Mouse (Mus musculus): ENCODE results near the gene Trim65. TPM values are rescaled to one million over a fixed set of nuclear protein-coding genes. Genes with fewer than 3 reads are reported as not detected.

Gene Trim65
- total RNA-seq (2017): 9.9 and 12.5 TPM in 2 replicates

- peak; percentile 69 for ATAC-seq (replicated peaks; ENCODE audit: low read depth, poor library complexity, severe bottlenecking)
These were observed at the start of gene Trim65 for GRCm38 (mm10) chr11:116130488-116131205. TSS of gene Trim65 (minus strand) at chr11:116131128.

DNA sequence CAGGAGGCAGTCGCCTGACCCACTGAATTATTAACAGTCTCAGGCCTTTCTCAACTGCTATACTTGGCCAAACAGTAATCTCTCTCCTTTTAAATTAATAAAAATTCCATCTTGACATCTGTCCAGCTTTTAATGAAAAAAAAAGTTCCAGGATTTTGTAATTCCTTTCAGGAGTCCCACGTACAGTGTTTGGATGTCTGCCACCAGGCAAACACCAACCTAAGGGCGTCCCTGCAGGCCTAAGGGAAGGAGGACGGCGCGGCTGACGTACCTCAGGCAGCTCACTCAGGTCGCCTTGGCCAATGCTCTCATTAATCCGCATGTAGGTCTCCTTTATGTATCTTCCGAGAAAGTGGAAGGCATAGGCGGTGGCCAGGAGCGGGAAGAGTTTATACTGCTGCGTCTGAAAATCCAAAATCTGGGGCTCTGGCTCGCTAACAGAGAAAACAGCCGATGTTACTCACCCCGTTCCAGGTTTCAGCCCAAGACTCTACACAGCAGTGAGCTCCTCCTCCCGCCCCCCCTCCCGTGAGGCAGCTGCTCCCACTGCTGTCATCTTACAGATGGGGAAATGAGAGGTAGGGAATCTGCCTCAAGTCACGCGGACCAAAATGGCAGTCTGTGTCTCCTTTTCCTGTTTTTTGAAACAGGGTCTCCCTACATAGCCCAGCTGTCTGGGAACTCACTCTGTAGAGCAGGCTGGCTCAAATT, 47.6 kb upstream of the Trim65 start:
- ATAC-seq (replicated peaks; ENCODE audit: low read depth, poor library complexity, severe bottlenecking): no peak

GRCm38 (mm10) chr11:116176010-116176409, 45.1 kb upstream of the Trim65 start:
- no peak for ATAC-seq (replicated peaks; ENCODE audit: low read depth, poor library complexity, severe bottlenecking)

GRCm38 (mm10) chr11:116174775-116175448, 44.0 kb upstream of the Trim65 start:
- no peak for ATAC-seq (replicated peaks; ENCODE audit: low read depth, poor library complexity, severe bottlenecking)

DNA sequence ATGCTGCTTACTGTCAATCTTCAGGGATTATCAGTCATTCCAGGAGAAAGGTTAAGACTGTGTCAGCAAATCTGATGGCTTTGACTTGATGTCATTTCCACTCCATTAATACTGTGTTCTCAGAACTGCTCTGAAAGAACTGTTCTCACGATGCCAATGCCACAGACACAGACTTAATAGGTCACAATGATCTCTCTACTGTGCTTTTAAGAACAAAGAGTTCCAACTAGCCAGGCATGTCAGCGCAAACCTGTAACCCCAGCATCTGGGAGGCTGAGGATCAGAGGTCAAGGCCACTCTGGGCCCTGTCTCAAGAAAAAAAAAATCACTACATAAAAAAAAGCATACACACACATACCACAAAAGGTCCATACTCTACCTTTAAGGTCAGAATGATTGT, 41.0 kb upstream of the Trim65 start:
- no peak for ATAC-seq (replicated peaks; ENCODE audit: low read depth, poor library complexity, severe bottlenecking)

DNA sequence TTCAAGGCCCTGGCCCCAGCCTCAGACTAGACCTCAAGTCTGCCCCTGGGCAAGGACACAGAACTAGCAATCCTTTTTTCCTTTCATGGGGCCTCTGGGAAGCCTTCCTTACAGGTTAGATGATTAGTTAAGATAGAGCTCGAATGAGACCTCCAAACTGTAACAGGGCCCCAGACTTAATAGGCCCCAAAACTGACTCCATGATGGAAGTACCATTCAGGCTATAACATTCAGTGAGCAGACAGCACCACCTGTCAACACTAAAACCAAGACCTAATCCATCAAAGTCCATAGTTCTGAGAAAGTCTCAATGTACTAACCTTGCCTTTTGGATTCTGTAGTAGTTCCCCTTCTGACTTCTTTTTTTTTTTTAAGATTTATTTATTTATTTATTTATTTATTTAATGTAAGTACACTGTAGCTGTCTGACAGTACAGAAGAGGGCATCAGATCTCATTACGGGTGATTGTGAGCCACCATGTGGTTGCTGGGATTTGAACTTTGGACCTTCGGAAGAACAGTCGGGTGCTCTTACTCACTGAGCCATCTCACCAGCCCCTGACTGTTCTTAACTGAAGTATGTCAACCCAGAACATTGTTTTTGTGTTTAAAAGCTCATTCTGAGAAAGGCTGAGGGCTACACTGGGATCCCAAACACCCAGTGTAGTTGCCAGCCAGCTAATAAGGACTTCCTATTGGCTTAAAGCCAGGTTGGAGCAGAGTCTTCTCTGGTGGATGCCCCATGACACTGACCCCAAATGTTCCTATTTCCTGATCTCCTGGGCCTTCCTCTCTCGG, 39.3 kb upstream of the Trim65 start:
- no peak for ATAC-seq (replicated peaks; ENCODE audit: low read depth, poor library complexity, severe bottlenecking)

DNA sequence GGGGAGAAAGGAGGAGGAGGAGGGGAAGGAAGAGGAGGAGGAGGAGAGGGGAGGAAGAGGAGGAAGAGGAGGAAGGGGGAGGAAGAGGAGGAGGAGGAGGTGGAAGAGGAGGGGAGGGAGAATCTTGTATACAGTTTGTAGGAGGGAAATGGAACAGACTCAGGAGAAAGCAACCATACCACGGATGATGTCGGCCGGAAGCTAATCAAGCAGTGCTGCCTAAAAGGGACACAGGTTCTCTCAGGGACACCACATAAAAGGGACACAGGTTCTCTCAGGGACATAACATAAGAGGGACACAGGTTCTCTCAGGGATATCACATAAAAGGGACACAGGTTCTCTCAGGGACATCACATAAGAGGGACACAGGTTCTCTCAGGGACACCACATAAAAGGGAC, 38.3 kb upstream of the Trim65 start:
- no peak for ATAC-seq (replicated peaks; ENCODE audit: low read depth, poor library complexity, severe bottlenecking)

- ATAC-seq (replicated peaks; ENCODE audit: low read depth, poor library complexity, severe bottlenecking): peak; percentile 99
These were observed 37.0 kb upstream of the Trim65 start, which contains the start of gene Fbf1 for GRCm38 (mm10) chr11:116167884-116168439. TSS of gene Fbf1 (minus strand) at chr11:116168166.

- peak; percentile 27; the same call in 1 of the 2 replicates for ATAC-seq (replicated peaks; ENCODE audit: low read depth, poor library complexity, severe bottlenecking)
These were observed 36.3 kb upstream of the Trim65 start for GRCm38 (mm10) chr11:116167232-116167631.

GRCm38 (mm10) chr11:116163002-116163401, 32.1 kb upstream of the Trim65 start:
- no peak for ATAC-seq (replicated peaks; ENCODE audit: low read depth, poor library complexity, severe bottlenecking)

GRCm38 (mm10) chr11:116162146-116162545, 31.2 kb upstream of the Trim65 start:
- no peak for ATAC-seq (replicated peaks; ENCODE audit: low read depth, poor library complexity, severe bottlenecking)

DNA sequence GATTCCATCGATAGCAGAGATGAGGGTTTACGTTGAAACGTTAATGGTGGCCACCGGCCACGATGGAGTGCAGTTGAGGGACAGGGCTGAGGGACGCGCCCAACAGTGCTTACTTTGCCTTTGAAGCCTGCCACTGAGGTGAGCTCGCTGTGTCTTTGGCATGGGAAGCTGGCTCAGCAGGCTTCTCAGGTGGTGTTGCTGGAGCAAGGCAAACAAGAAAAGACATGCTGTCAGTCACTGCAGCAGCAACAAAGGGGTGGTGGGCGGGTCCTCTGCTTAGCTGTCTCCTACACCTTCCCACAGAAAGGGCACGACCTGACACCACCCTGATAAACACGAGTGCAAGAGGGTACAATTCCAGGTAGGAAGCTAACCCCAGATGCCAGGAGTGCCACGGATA, 30.4 kb upstream of the Trim65 start:
- no peak for ATAC-seq (replicated peaks; ENCODE audit: low read depth, poor library complexity, severe bottlenecking)

DNA sequence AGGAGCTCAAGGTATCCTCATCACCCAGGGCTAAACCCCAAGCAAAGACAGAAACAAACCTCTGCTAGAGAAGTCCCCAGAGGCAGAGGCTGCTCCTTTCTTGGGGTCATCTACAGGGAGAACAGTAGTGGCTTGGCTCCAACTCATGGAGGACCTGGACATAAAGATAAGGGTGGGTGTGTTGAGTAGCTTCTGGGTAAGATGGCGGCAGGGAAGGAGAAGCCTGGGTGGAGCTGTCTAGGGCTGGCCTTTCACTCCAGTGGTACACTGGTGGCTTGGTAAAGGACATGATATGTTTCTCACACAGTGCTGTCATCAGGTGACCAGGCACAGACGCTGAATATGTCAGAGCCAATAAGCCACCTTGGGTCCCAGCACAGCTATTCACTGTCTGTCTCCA, 20.0 kb upstream of the Trim65 start:
- ATAC-seq (replicated peaks; ENCODE audit: low read depth, poor library complexity, severe bottlenecking): no peak

DNA sequence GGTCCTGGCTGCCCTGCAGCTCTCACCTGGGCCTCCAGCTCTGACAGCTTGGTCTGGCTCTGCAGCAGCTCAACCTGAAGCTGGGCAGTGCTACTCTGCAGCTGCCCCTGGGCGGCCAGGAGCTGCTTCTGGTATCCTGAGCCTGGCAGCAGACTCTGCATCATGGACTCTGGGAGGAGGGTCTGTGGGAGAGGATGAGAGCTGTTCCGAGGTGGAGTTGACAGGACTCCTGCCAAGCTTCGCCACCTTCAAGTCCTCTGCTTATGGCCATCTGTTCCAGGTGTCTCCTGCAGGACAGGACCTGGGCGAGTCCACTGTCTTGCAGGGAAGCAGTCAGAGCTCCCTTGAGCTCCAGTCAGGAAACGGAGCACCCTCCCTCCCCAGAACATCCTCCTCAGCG, 18.4 kb upstream of the Trim65 start:
- no peak for ATAC-seq (replicated peaks; ENCODE audit: low read depth, poor library complexity, severe bottlenecking)

GRCm38 (mm10) chr11:116148761-116149221, 17.9 kb upstream of the Trim65 start:
- no peak for ATAC-seq (replicated peaks; ENCODE audit: low read depth, poor library complexity, severe bottlenecking)

- ATAC-seq (replicated peaks; ENCODE audit: low read depth, poor library complexity, severe bottlenecking): no peak
These were observed 15.5 kb upstream of the Trim65 start for GRCm38 (mm10) chr11:116146294-116146985.

GRCm38 (mm10) chr11:116145481-116146293, 14.8 kb upstream of the Trim65 start:
- no peak for ATAC-seq (replicated peaks; ENCODE audit: low read depth, poor library complexity, severe bottlenecking)

- ATAC-seq (replicated peaks; ENCODE audit: low read depth, poor library complexity, severe bottlenecking): no peak
These were observed 12.5 kb upstream of the Trim65 start for GRCm38 (mm10) chr11:116143468-116143867.

All from common myeloid progenitor, adult 5-6 weeks (primary cell).